Mouse (Mus musculus): ENCODE measurements around the gene Nup107.

DNA sequence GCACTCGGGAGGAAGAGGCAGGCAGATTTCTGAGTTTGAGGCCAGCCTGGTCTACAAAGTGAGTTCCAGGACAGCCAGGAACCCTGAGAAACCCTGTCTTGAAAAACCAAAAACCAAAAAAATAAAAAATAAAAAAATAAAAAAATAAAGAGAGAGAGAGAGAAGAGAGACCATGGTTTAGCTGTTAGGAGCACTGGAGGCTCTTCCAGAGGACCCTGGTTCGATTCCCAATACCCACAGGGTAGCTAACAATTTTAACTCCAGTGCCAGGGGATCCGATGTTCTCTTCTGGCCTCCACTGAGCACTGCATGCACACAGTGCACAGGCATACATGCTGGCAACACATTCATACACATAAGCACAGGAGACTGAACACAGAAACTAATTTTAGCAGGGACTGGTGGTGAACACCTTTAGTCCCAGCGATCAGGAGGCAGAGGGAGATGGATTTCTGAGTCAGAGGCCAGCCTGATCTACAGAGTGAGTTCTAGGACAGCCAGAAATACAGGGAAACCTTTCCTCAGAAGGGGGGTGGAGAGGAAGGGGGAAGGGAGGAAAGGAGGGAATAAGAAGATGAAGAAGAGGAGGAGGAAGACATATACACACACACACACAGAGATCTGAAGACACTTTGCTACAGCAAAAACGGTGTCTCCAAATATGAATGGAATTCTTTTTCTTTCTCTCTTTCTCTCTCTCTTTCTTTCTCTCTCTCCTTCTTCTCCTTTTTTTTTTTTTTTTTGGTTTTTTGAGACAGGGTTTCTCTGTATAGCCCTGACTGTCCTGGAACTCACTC, 39.5 kb downstream of the Nup107 start:
- TF ChIP-seq POLR2A (IDR thresholded peaks at IDR 0.05; ENCODE audit: borderline replicate concordance, control insufficient read depth, low read depth, low read length) (no peak), CTCF (IDR thresholded peaks at IDR 0.05; ENCODE audit: control insufficient read depth, insufficient read depth, low read length) (no peak)
